Mouse (Mus musculus) hematopoietic stem cell, adult 5-6 weeks (primary cell): ENCODE measurements around the gene Pitpnm1. TPM values are rescaled to one million over a fixed set of nuclear protein-coding genes. Genes with fewer than 3 reads are reported as not detected.
"Not testable (repeated sequence)": the region's sequence is repeated elsewhere in the genome, so short reads cannot be mapped to it uniquely, and the experiment has no call there.

Experiments used
- ATAC-seq, 2 experiments: fragments of 125-278 bp in 1 of 2; replicated peaks in 1 of 2; 2 replicates each; pipeline ENCODE4 v1.8.0; 2016 to 2017; ENCODE audit warnings: inconsistent platforms in 2 of 2, mild to moderate bottlenecking in 2 of 2, moderate number of reproducible peaks in 2 of 2, low read depth in 1 of 2, moderate TSS enrichment in 1 of 2; ENCODE audit not compliant: low FRiP score in 2 of 2, poor library complexity in 2 of 2, severe bottlenecking in 2 of 2, insufficient read depth in 1 of 2, low TSS enrichment in 1 of 2
- total RNA-seq: library from RNA; stranded (forward); fragments of 172-1452, 232-1000 nt; gene quantifications from 2 replicates; pipeline ENCODE4 v1.2.3, GENCODE M21; 2017

The Pitpnm1 gene
- total RNA-seq, 1 experiment from 2014 or later, result 20.0 TPM

GRCm38 (mm10) chr19:4122411-4123370, 22.9 kb downstream of the Pitpnm1 start:
- ATAC-seq, result no peak

GRCm38 (mm10) chr19:4124432-4124831, 24.6 kb downstream of the Pitpnm1 start:
- no peak for ATAC-seq

- ATAC-seq, result not testable (repeated sequence)
Observed at GRCm38 (mm10) chr19:4125268-4125667, 25.5 kb downstream of the Pitpnm1 start.

GRCm38 (mm10) chr19:4125741-4126696, 26.2 kb downstream of the Pitpnm1 start, which contains the start of gene Aip:
Aip (minus strand) TSS chr19:4125858.
- peak; percentile 79 to 87 for ATAC-seq

- ATAC-seq, result no peak
Observed at GRCm38 (mm10) chr19:4126759-4127495, 27.1 kb downstream of the Pitpnm1 start.

- ATAC-seq, result no peak
Observed at GRCm38 (mm10) chr19:4129462-4129861, 29.7 kb downstream of the Pitpnm1 start.

- no peak for ATAC-seq
Observed at GRCm38 (mm10) chr19:4130106-4130505, 30.3 kb downstream of the Pitpnm1 start.

GRCm38 (mm10) chr19:4131075-4131474, 31.3 kb downstream of the Pitpnm1 start:
- ATAC-seq, result no peak

- no peak for ATAC-seq
Observed at GRCm38 (mm10) chr19:4131768-4132167, 32.0 kb downstream of the Pitpnm1 start.

GRCm38 (mm10) chr19:4134354-4134753, 34.6 kb downstream of the Pitpnm1 start:
- ATAC-seq, result no peak

GRCm38 (mm10) chr19:4135229-4135962, 35.6 kb downstream of the Pitpnm1 start:
- not testable (repeated sequence) for ATAC-seq

GRCm38 (mm10) chr19:4135963-4136345, 36.2 kb downstream of the Pitpnm1 start:
- ATAC-seq, result peak; percentile 39 to 47; a peak in 2 of 4 replicates

GRCm38 (mm10) chr19:4136463-4136862, 36.7 kb downstream of the Pitpnm1 start:
- ATAC-seq, result no peak

GRCm38 (mm10) chr19:4137913-4138312, 38.1 kb downstream of the Pitpnm1 start:
- peak in 1 of 2 experiments; percentile 34; a peak in 1 of 4 replicates for ATAC-seq

- ATAC-seq, result no peak
Observed at GRCm38 (mm10) chr19:4139446-4139845, 39.6 kb downstream of the Pitpnm1 start, which contains the start of gene Gpr152. Gpr152 (plus strand) TSS chr19:4139787.

- no peak for ATAC-seq
Observed at GRCm38 (mm10) chr19:4140147-4140546, 40.3 kb downstream of the Pitpnm1 start.
